Mouse (Mus musculus) NIH3T3 (cell line): ENCODE measurements around the gene Adgra1.

Source experiments
- DNase-seq: peaks from one replicate; pipeline ENCODE4 v3.0.0-alpha.2; 2012; ENCODE audit warnings: low read depth

Adgra1 gene

DNA sequence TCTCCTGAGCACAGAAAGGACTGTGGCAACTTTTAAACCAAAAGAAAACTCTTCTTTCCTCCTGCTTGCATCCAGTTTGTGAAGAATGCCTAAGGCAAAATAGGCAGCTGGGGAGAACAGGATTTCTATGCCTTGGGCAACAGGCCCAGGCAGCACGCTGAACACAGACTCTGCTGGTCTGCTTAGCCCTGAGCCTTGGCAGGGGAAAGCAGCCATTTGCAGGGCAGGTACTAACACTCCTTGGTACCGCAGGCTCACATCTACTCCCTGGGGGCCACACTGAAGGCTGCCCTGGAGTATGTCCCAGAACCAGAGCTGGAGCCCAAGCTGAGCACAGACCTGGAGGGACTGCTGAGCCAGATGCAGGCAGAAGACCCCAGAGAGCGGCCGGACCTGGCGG, 74.2 kb downstream of the Adgra1 start:
- peak; percentile 36 for DNase-seq

- DNase-seq: no peak
Observed at GRCm38 (mm10) chr7:139909469-139909868, 75.5 kb downstream of the Adgra1 start.

DNA sequence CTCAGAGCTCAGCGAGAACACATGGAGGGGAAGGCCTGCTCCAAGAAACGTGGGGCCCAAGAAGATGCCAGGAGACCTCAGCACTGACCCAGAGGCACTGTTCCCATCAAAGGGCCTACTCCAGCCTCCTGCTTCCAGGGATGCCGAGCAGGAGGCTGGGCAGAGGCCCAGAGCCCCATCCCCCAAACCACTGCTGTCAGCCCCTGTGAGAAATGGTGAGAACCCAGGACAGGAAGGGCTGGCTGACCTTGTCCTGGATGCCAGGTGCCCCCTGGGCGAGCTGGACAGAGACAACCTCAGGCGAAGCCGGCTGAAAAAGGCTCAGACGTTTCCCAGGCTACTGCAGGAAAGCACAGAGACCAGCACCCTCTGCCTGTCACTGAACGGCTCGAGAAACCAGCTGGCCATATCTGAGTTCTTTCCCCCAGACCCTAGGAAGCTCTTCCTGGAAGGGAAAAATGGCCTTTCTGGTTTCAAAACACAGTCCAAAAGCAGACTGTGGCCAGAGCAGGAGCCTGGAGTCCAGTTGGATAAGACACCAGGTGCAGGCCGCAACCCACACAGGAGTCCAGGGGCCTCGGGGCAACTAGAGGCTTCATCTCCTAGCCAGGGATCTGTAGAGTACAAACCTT, 76.3 kb downstream of the Adgra1 start:
- DNase-seq: no peak

- no peak for DNase-seq
Observed at GRCm38 (mm10) chr7:139914141-139915047, 80.4 kb downstream of the Adgra1 start.

GRCm38 (mm10) chr7:139915646-139916257, 81.8 kb downstream of the Adgra1 start:
- no peak for DNase-seq

- no peak for DNase-seq
Observed at GRCm38 (mm10) chr7:139916345-139916744, 82.4 kb downstream of the Adgra1 start.

DNA sequence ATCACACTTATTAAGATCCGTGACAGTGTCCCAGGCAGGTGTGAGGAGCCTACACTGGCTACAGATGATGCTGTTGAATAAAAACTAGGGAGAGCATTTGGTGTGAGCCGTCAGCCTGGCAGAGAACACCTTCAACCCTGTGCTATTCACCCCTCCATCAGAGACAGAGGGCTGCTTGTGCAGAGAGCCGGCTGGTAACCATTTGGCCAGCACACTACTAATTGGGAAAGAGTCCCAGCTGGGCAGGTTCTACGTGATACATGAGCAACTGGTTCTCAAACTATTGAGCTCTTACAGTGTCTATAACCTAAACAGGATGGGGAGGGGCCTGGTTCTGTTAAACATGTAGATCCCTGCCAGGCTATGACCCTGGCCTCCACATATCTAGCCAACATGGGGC, 84.3 kb downstream of the Adgra1 start:
- no peak for DNase-seq
